Mouse (Mus musculus): ENCODE data around the gene Tmem204. TPM values are rescaled to one million over a fixed set of nuclear protein-coding genes. Genes with fewer than 3 reads are reported as not detected.

The Tmem204 gene
- polyA plus RNA-seq, 1 experiment from 2014 or later: 10.1 TPM

GRCm38 (mm10) chr17:25082887-25083286 lies 504 bp downstream of the Tmem204 start:
- H3K4me3 ChIP-seq: no peak overlapping the region
- H3K9ac ChIP-seq: no peak overlapping the region
- H3K27me3 ChIP-seq: no peaks in the 10 kb centered on the region
- ATAC-seq: no peak
- H3K4me2 ChIP-seq: no peak overlapping the region
- peaks cover 18% of the 10 kb centered on the region for H3K36me3 ChIP-seq (ENCODE audit: poor library complexity, severe bottlenecking)
- H3K27ac ChIP-seq: no peak overlapping the region
- H3K9me3 ChIP-seq (replicated peaks): no peaks in the 10 kb centered on the region
- peaks cover 4% of the 10 kb centered on the region for H3K4me1 ChIP-seq
- 75% methylated on average over 3 of the region's 3 CpGs for WGBS

DNA sequence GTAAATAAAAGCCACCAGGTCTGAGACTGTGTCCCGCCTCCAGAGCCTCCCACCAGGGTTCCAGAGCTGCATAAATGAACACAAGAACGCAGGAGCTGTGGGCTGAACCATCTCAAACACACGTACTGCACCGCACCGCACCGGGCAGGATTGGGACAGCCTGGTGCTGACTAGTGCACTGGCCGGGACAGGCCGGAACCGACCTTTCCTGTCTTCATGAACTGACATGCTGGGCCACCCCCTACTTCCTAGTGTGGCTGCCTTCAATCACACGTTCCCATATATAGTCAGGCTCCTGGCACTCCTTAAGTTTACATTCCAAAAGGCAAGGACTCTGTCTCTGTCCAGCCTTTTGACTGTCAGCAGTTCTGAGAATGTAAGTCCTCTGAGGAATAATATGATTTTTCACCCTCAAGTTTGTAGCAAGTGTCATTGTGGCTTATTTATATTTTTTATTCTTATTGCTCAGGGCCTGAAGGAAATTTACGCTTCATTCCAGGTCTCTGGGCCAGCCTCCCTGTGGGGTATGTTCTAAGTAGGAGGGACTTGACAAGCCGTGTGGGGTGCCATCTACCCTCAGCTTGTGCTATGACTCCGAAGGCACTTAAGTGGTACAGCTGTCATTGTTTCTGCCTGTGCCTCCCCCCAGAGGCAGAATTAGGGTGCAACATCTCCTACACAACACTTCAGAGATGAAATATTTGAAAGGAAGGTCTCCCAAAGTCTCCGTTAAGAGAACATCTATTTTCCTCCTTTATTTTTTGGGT lies 1.1 kb downstream of the Tmem204 start:
- Histone ChIP-seq H3K4me3 (no peak overlapping the region), H3K27ac (no peak overlapping the region), H3K27me3 (no peaks in the 10 kb centered on the region), H3K4me1 (peaks cover 10% of the 10 kb centered on the region), H3K36me3 (ENCODE audit: poor library complexity, severe bottlenecking) (peaks cover 13% of the 10 kb centered on the region), H3K9me3 (replicated peaks) (no peaks in the 10 kb centered on the region), H3K9ac (no peak overlapping the region), H3K4me2 (no peak overlapping the region)
- ATAC-seq: no peak
- WGBS: 85% methylated on average over 14 of the region's 14 CpGs

DNA sequence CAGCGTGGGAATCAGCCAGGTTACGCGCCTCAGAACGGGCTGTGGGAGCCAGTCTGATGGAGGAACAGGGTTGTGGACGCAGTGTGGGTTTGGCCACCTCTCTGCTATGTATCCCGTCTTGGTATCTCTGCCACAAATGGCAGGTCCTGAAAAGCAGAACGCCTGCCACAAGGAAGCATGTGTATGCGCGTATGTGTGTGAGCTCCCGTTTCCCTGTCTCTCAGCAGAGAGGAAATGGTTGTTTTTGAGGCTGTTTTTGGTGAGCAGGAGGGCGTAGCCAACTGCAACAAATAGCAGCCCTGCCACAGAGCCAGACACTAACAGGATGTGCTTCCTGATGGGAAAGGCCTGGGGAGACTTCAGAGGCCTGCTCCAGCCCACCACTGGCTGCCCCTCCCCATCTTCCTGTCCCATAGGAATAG lies 2.4 kb downstream of the Tmem204 start:
- WGBS: 87% methylated on average over 11 of the region's 11 CpGs
- Histone ChIP-seq H3K9ac (no peak overlapping the region), H3K27ac (no peak overlapping the region), H3K27me3 (no peaks in the 10 kb centered on the region), H3K36me3 (ENCODE audit: poor library complexity, severe bottlenecking) (peaks cover 13% of the 10 kb centered on the region), H3K4me1 (peaks cover 10% of the 10 kb centered on the region), H3K4me2 (no peak overlapping the region), H3K4me3 (0 out of 2 replicates have a peak overlapping the region, but pooled peaks have one; percentile 7), H3K9me3 (replicated peaks) (no peaks in the 10 kb centered on the region)
- ATAC-seq: no peak

GRCm38 (mm10) chr17:25080210-25080609 lies 3.2 kb downstream of the Tmem204 start:
- H3K4me2 ChIP-seq: no peak overlapping the region
- no peak for ATAC-seq

DNA sequence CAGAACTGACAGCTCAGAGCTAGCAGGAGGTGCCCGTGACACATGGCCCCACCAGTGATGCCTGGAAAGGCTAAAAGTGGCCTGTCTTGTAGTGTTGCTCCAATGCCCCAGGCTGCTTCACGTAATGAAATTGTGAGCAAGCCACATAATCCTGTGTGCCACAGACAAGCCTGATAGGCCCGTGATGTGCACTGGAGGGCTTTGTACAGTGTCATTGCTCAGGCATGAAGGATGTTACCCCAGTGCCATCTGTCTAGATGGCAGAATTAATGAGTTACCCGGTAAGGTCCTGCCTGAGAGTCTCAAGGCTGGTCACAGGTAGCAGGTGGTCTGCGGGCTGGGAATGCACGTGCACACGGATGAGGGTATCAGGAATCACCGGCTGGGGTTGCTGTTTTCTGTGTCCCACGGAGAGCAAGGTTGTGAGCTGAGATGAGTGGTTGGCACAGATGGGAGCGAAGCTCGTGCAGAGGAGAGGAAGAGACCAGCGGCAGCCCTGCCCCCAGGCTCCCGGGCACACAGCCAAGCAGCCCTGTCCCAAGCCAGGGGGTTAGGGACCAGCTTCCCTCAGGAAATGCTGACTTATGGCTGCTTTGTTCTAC lies 5.5 kb downstream of the Tmem204 start:
- 68% methylated on average over 13 of the region's 13 CpGs for WGBS
- H3K9ac ChIP-seq: peak overlapping the region; percentile 43; the same call in 1 of the 2 replicates
- peaks cover 19% of the 10 kb centered on the region for H3K36me3 ChIP-seq (ENCODE audit: poor library complexity, severe bottlenecking)
- 0 out of 2 replicates have a peak, but pooled peaks have one; percentile 43 for ATAC-seq
- H3K9me3 ChIP-seq (replicated peaks): no peaks in the 10 kb centered on the region
- peaks cover 10% of the 10 kb centered on the region for H3K4me1 ChIP-seq
- no peak overlapping the region for H3K4me3 ChIP-seq
- peak overlapping the region; percentile 33 for H3K4me2 ChIP-seq
- no peaks in the 10 kb centered on the region for H3K27me3 ChIP-seq
- peak overlapping the region; percentile 75 for H3K27ac ChIP-seq

More at GRCm38 (mm10) chr17:25080210-25080609, 3.2 kb downstream of the Tmem204 start:
- Histone ChIP-seq H3K9ac (peak overlapping the region; percentile 5; the same call in 1 of the 2 replicates), H3K27me3 (no peaks in the 10 kb centered on the region), H3K9me3 (replicated peaks) (no peaks in the 10 kb centered on the region), H3K4me3 (peak overlapping the region; percentile 7; the same call in 1 of the 2 replicates), H3K36me3 (ENCODE audit: poor library complexity, severe bottlenecking) (peaks cover 13% of the 10 kb centered on the region), H3K27ac (no peak overlapping the region), H3K4me1 (peaks cover 10% of the 10 kb centered on the region)
- WGBS: 92% methylated on average over 13 of the region's 13 CpGs

DNA sequence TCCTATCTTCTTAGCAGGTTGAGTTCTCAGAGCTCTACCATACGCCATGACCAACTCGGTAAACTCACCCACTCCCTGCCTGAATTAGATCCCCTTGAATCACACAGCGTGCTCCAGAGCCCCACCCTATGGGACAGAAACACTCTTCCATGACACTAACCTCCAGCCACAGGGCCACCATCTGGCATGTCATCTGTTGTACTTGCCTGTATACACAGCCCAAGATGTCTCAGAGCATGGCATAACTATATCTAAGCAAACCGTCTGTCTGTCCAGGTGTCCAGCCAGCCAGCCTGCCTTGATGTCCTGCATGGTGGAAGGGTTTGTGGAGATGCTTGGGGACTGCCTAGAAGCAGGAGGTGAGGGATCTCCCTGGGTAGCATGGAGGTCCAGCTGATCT lies 6.5 kb downstream of the Tmem204 start:
- peaks cover 23% of the 10 kb centered on the region for H3K36me3 ChIP-seq (ENCODE audit: poor library complexity, severe bottlenecking)
- 81% methylated on average over 4 of the region's 4 CpGs for WGBS

DNA sequence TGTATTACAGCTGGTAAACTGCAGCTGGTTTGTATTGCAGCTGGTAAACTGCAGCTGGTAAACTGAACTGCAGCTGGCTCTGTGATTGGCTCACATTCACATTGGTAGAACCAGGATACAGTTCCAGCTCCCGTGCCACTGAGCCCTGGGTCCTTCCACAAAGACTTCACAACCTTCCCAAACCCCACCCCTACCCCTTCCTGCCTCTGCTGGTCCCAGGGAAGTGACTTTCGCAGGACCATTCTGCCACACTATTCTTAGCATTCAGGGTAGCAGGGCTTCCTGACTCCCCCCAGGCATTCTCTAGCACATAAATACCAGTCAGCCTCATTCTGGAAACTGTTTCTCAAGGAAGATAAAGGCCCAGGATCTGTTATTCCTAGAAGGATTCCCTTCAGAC lies 14.7 kb downstream of the Tmem204 start:
- Histone ChIP-seq H3K9me3 (replicated peaks) (no peaks in the 10 kb centered on the region), H3K27ac (no peak overlapping the region), H3K4me1 (no peaks in the 10 kb centered on the region), H3K4me2 (no peak overlapping the region), H3K27me3 (no peaks in the 10 kb centered on the region), H3K36me3 (ENCODE audit: poor library complexity, severe bottlenecking) (peaks cover 16% of the 10 kb centered on the region), H3K4me3 (no peak overlapping the region), H3K9ac (no peak overlapping the region)
- ATAC-seq: no peak
- WGBS: 78% methylated on average over 2 of the region's 2 CpGs

More for the DNA sequence above, 6.5 kb downstream of the Tmem204 start:
- Histone ChIP-seq H3K4me2 (no peak overlapping the region), H3K27me3 (no peaks in the 10 kb centered on the region), H3K9me3 (replicated peaks) (no peaks in the 10 kb centered on the region), H3K4me1 (peaks cover 10% of the 10 kb centered on the region), H3K4me3 (no peak overlapping the region), H3K9ac (no peak overlapping the region), H3K27ac (no peak overlapping the region)
- ATAC-seq: no peak

DNA sequence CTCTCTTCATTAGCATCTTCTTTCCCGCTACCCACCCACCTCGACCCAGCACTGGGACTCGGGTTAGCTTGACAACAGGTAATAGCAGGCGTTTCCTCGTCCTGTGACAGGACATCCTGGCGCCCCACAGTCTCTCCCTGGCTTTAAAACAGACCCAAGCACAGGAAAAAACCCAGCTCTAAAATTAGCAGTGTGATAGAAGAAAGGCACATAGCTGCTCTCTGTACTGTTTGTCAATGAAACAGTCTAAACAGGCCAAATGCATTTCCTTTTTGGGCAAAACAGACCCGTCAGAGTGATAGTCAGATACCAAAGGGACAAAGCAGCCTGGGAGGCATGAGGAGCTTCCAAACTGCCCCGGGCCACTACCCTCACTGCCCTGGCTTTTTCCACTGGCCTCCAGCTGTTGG lies 15.9 kb downstream of the Tmem204 start:
- Histone ChIP-seq H3K9me3 (replicated peaks) (no peaks in the 10 kb centered on the region), H3K4me1 (no peaks in the 10 kb centered on the region), H3K27ac (no peak overlapping the region), H3K9ac (no peak overlapping the region), H3K27me3 (no peaks in the 10 kb centered on the region), H3K4me3 (no peak overlapping the region), H3K4me2 (no peak overlapping the region), H3K36me3 (ENCODE audit: poor library complexity, severe bottlenecking) (peaks cover 15% of the 10 kb centered on the region)
- WGBS: 78% methylated on average over 8 of the region's 8 CpGs
- ATAC-seq: no peak

GRCm38 (mm10) chr17:25066595-25066994 lies 16.8 kb downstream of the Tmem204 start:
- Histone ChIP-seq H3K9me3 (replicated peaks) (no peaks in the 10 kb centered on the region), H3K4me3 (no peak overlapping the region), H3K27me3 (no peaks in the 10 kb centered on the region), H3K36me3 (ENCODE audit: poor library complexity, severe bottlenecking) (peaks cover 23% of the 10 kb centered on the region), H3K27ac (no peak overlapping the region), H3K9ac (no peak overlapping the region), H3K4me1 (no peaks in the 10 kb centered on the region), H3K4me2 (no peak overlapping the region)
- ATAC-seq: no peak
- WGBS: 91% methylated on average over 7 of the region's 7 CpGs

DNA sequence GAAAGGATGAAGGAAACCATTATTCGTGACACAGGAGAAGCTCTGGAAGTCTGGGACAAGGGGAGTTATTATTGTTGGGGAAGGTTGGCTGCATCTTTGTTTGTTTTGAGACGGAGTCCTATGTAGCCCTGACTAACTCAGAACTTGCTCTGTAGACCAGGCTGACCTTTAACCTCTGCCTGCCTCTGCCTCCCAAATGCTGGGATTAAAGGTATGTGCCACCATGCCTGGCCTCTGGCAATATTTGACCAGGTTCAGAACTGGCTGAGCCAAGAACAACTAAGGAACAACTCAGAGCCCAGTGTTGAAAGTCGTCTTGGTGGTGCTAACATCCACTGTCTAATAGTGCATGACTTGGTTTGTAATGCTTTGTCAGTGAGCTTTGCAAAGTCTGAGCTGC lies 18.2 kb downstream of the Tmem204 start:
- Histone ChIP-seq H3K9me3 (replicated peaks) (no peaks in the 10 kb centered on the region), H3K4me2 (no peak overlapping the region), H3K9ac (no peak overlapping the region), H3K27ac (no peak overlapping the region), H3K36me3 (ENCODE audit: poor library complexity, severe bottlenecking) (peaks cover 35% of the 10 kb centered on the region), H3K4me1 (no peaks in the 10 kb centered on the region), H3K4me3 (no peak overlapping the region), H3K27me3 (no peaks in the 10 kb centered on the region)
- ATAC-seq: no peak
- 94% methylated on average over 3 of the region's 3 CpGs for WGBS

- Histone ChIP-seq H3K4me2 (no peak overlapping the region), H3K36me3 (ENCODE audit: poor library complexity, severe bottlenecking) (peaks cover 42% of the 10 kb centered on the region), H3K27ac (no peak overlapping the region), H3K4me1 (no peaks in the 10 kb centered on the region), H3K9me3 (replicated peaks) (no peaks in the 10 kb centered on the region), H3K9ac (no peak overlapping the region), H3K27me3 (no peaks in the 10 kb centered on the region), H3K4me3 (no peak overlapping the region)
- WGBS: 82% methylated on average over 9 of the region's 9 CpGs
- no peak for ATAC-seq
Observed at GRCm38 (mm10) chr17:25064351-25064750, 19.0 kb downstream of the Tmem204 start.

GRCm38 (mm10) chr17:25063872-25064271 lies 19.5 kb downstream of the Tmem204 start:
- WGBS: 86% methylated on average over 12 of the region's 12 CpGs
- Histone ChIP-seq H3K9ac (no peak overlapping the region), H3K4me2 (no peak overlapping the region), H3K4me1 (no peaks in the 10 kb centered on the region), H3K36me3 (ENCODE audit: poor library complexity, severe bottlenecking) (peaks cover 43% of the 10 kb centered on the region), H3K27ac (no peak overlapping the region), H3K4me3 (no peak overlapping the region), H3K9me3 (replicated peaks) (no peaks in the 10 kb centered on the region), H3K27me3 (no peaks in the 10 kb centered on the region)
- ATAC-seq: no peak

Measured in forebrain, embryonic 13.5 days (tissue).